Mouse (Mus musculus): ENCODE measurements around the gene Eef2k.
A peak's percentile ranks its signal among the peaks of the same experiment; 100 is the strongest.

The Eef2k gene

GRCm38 (mm10) chr7:120843852-120844435 is 1.3 kb downstream of the Eef2k start:
- peak in 1 of 2 experiments; percentile 68 for DNase-seq (ENCODE audit: inconsistent age in 2 of 2, low spot score in 1 of 2)

GRCm38 (mm10) chr7:120844689-120845088 is 2.1 kb downstream of the Eef2k start:
- DNase-seq (ENCODE audit: inconsistent age in 2 of 2, low spot score in 1 of 2), result peak in 1 of 2 experiments; percentile 27

- DNase-seq (ENCODE audit: inconsistent age in 2 of 2, low spot score in 1 of 2), result peak in 1 of 2 experiments; percentile 26
These were observed 6.3 kb downstream of the Eef2k start for GRCm38 (mm10) chr7:120848831-120849512.

- no peak for DNase-seq (ENCODE audit: inconsistent age in 2 of 2, low spot score in 1 of 2)
These were observed 7.5 kb downstream of the Eef2k start for GRCm38 (mm10) chr7:120850165-120850564.

GRCm38 (mm10) chr7:120859854-120860253 is 17.2 kb downstream of the Eef2k start:
- DNase-seq (ENCODE audit: inconsistent age in 2 of 2, low spot score in 1 of 2), result no peak

- no peak for DNase-seq (ENCODE audit: inconsistent age in 2 of 2, low spot score in 1 of 2)
These were observed 18.3 kb downstream of the Eef2k start for GRCm38 (mm10) chr7:120860799-120861487.

- DNase-seq (ENCODE audit: inconsistent age in 2 of 2, low spot score in 1 of 2), result no peak
These were observed 18.9 kb downstream of the Eef2k start for GRCm38 (mm10) chr7:120861488-120862047.

- DNase-seq (ENCODE audit: inconsistent age in 2 of 2, low spot score in 1 of 2), result no peak
These were observed 19.6 kb downstream of the Eef2k start for GRCm38 (mm10) chr7:120862196-120862595.

GRCm38 (mm10) chr7:120862626-120863025 is 20.0 kb downstream of the Eef2k start:
- DNase-seq (ENCODE audit: inconsistent age in 2 of 2, low spot score in 1 of 2), result no peak

GRCm38 (mm10) chr7:120863476-120863875 is 20.8 kb downstream of the Eef2k start:
- DNase-seq (ENCODE audit: inconsistent age in 2 of 2, low spot score in 1 of 2), result no peak

- DNase-seq (ENCODE audit: inconsistent age in 2 of 2, low spot score in 1 of 2), result peak; percentile 41 to 71
These were observed 22.5 kb downstream of the Eef2k start for GRCm38 (mm10) chr7:120865100-120865499.

- DNase-seq (ENCODE audit: inconsistent age in 2 of 2, low spot score in 1 of 2), result peak; percentile 78 to 83
These were observed 23.2 kb downstream of the Eef2k start for GRCm38 (mm10) chr7:120865832-120866231.

- peak in 1 of 2 experiments; percentile 73 for DNase-seq (ENCODE audit: inconsistent age in 2 of 2, low spot score in 1 of 2)
These were observed 24.1 kb downstream of the Eef2k start for GRCm38 (mm10) chr7:120866684-120867083.

GRCm38 (mm10) chr7:120867720-120868119 is 25.1 kb downstream of the Eef2k start:
- DNase-seq (ENCODE audit: inconsistent age in 2 of 2, low spot score in 1 of 2), result no peak

GRCm38 (mm10) chr7:120869883-120870282 is 27.3 kb downstream of the Eef2k start:
- DNase-seq (ENCODE audit: inconsistent age in 2 of 2, low spot score in 1 of 2), result no peak

- no peak for DNase-seq (ENCODE audit: inconsistent age in 2 of 2, low spot score in 1 of 2)
These were observed 27.9 kb downstream of the Eef2k start for GRCm38 (mm10) chr7:120870431-120871008.

- no peak for DNase-seq (ENCODE audit: inconsistent age in 2 of 2, low spot score in 1 of 2)
These were observed 30.5 kb downstream of the Eef2k start for GRCm38 (mm10) chr7:120873083-120873482.

GRCm38 (mm10) chr7:120874021-120874420 is 31.4 kb downstream of the Eef2k start:
- DNase-seq (ENCODE audit: inconsistent age in 2 of 2, low spot score in 1 of 2), result no peak

- peak in 1 of 2 experiments; percentile 38 for DNase-seq (ENCODE audit: inconsistent age in 2 of 2, low spot score in 1 of 2)
These were observed 32.3 kb downstream of the Eef2k start for GRCm38 (mm10) chr7:120874764-120875539.

GRCm38 (mm10) chr7:120875540-120876388 is 33.1 kb downstream of the Eef2k start:
- no peak for DNase-seq (ENCODE audit: inconsistent age in 2 of 2, low spot score in 1 of 2)

All from adrenal gland, adult (tissue).